15 mouse cellular contexts compared by ENCODE assay signal in genomic region chr10:113105301-113105700, GRCm38 (mm10).
"Had no signal": no experiment of that assay in that cellular context is flagged by ENCODE, and none has a peak within 500 bp of the region (broad histone marks: within the 10 kb centered on the region; RNA-seq: fewer than 3 reads in every experiment).

No protein-coding gene starts in this region.

- H3K27ac ChIP-seq: liver, embryonic 15.5 days; midbrain, embryonic 10.5 days; midbrain, embryonic 12.5 days; neural tube, embryonic 12.5 days; stomach, embryonic 15.5 days; stomach, postnatal 0 days had no signal

- DNase-seq: lung, adult 18-20 months; lung, postnatal 14 days; lung, postnatal 4 days; midbrain, embryonic 14.5 days; right cerebral cortex, postnatal 14 days; thymus, adult 2 months; thymus, postnatal 25 days; thymus, postnatal 4 days had no signal

- H3K4me2 ChIP-seq: liver, embryonic 15.5 days; lung, embryonic 14.5 days; midbrain, embryonic 12.5 days; neural tube, embryonic 12.5 days; stomach, embryonic 15.5 days had no signal

- H3K4me1 ChIP-seq: liver, embryonic 15.5 days; midbrain, embryonic 10.5 days; midbrain, embryonic 12.5 days; neural tube, embryonic 12.5 days; stomach, embryonic 15.5 days had no signal

- H3K9ac ChIP-seq: liver, embryonic 15.5 days; lung, embryonic 14.5 days; midbrain, embryonic 12.5 days; neural tube, embryonic 12.5 days; stomach, embryonic 15.5 days had no signal

- H3K36me3 ChIP-seq: liver, embryonic 15.5 days; midbrain, embryonic 10.5 days; midbrain, embryonic 12.5 days; neural tube, embryonic 12.5 days; stomach, embryonic 15.5 days had no signal

- H3K4me3 ChIP-seq: liver, embryonic 15.5 days; midbrain, embryonic 10.5 days; midbrain, embryonic 12.5 days; neural tube, embryonic 12.5 days; stomach, embryonic 15.5 days had no signal

- H3K27me3 ChIP-seq: liver, embryonic 15.5 days; midbrain, embryonic 12.5 days; neural tube, embryonic 12.5 days; stomach, embryonic 15.5 days had no signal

- H3K9me3 ChIP-seq: liver, embryonic 15.5 days; midbrain, embryonic 10.5 days; midbrain, embryonic 12.5 days; neural tube, embryonic 12.5 days; stomach, embryonic 15.5 days had no signal
